Mouse (Mus musculus) skeletal muscle tissue, postnatal 0 days (tissue): ENCODE data around the gene Tbc1d10c. TPM values are rescaled to one million over a fixed set of nuclear protein-coding genes. Genes with fewer than 3 reads are reported as not detected.

Experiments used
- microRNA-seq, 2 experiments: library from miRNA; unstranded; fragments of <30 nt; microRNA quantifications; one replicate each; pipeline ENCODE4; 2016
- polyA plus RNA-seq: library from polyadenylated mRNA; unstranded; fragments of >200 nt; fragmentation: Nextera tagmentation; extraction: Ambion mirVana; gene quantifications from 2 replicates; pipeline ENCODE4 v1.2.1, GENCODE M21; 2015

Gene Tbc1d10c
- 5.1 and 6.7 TPM in 2 replicates for polyA plus RNA-seq

DNA sequence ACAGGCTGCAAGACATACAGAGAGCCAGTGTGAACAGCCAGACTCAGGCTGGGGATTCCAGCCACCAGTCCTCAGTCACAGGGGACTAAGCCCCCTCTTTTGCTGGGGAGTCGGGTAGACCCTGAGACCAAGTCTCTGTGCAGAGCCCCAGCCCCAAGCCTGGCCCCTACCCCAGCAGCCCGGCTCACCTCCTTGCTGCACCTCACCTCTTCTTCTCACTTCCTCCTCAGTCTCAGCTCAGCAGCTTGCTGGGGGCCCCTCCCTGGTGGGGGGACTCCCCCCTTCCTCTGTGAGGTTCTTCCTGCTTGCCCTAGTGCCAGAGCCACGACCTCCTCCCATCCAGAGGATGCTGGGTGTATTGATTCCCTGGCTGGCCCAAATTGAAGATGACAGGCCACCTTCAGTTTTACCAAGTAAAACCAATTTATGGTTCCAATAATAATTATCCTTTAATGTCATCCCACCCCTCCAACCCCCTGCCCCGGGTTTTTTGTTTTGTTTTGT is at the start of gene Tbc1d10c:
Gene Tbc1d10c (minus strand): TSS at position 454 of the 504 bp plus-strand sequence.

DNA sequence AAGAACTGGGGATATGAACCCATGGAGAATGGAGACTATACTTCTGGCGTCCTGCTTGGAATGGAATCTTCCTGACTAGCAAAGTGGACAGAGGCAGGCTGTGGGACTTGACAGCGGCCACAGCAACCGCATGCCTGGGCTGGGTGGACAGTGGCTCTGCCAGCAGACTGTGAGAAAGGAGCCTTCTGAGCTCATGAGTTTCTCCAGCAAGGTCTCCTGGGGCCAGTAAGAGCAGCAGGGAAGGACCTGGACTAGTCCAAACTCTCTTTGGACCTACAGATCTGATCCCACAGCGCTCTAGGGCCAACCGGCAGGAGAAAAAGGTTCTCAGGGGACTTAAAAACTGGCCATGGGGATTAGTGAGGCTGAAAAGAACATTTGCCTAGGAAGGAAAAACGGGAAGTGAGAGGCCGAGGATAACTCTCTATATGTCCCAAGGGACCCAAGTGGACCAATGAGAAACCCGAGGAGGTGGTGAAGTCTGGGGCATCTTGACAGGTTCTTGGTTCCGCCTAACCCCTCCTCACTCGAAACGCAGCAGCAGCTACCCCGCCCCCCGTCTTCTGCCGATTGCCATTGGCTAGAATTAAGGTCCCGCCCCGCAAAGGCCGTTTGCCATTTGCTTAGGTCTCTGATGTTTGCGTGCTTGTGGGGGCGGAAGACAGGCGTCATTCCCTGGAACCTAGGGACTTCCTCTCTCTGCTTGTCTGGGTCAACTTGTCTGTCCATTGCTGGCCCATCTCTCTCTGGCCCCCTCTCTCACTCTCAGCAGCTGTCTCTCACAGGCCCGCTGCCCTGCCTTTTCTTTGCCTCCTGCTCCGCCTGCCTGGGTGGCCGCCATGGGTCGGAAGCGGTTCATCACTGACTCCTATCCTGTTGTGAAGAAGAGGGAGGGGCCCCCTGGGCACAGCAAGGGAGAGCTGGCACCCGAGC is 40.4 kb upstream of the Tbc1d10c start, which contains the start of gene Pold4:
Gene Pold4 (plus strand): TSS at position 647 of the 933 bp plus-strand sequence.

GRCm38 (mm10) chr19:4214071-4214770 is 23.1 kb upstream of the Tbc1d10c start, which contains the start of the genes Clcf1 and AC109138.7:
TSS of gene Clcf1 (plus strand) at chr19:4214238.
TSS of gene AC109138.7 (plus strand) at chr19:4214357.

DNA sequence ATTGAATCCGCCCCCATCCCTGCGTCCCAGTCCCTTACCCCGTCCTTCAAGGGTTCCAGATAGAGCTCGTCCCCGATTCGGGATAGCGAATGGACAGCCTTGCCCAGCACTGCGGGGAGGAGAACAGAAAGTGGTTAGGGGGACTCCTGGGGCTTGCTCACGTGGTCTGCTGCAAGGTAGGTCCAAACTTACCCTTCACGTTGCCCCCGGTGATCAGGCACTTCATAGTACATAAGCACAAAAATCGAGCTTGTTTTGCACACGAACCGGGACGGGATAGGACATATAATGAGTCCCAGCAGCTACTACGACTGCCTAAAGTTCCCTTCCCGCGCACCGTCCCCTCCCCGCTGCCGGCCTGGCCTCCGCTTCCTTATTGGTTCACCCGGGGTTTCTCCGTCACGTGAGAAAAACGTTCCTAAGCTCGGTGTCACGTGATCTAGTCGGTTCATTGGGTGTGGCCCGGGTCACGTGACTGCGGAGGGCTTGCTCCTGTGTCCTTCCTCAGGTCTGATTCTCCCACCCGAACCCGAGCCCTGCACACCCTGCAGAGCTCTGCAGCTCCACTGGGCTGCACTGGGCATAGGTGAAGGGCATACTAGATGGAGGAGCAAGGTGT is 10.3 kb upstream of the Tbc1d10c start, which contains the start of gene Rad9a:
Gene Rad9a (minus strand): TSS at position 372 of the 619 bp plus-strand sequence.

GRCm38 (mm10) chr19:4191528-4192250 is 605 bp upstream of the Tbc1d10c start, which contains the start of gene Ppp1ca:
TSS of gene Ppp1ca (plus strand) at chr19:4192065.

DNA sequence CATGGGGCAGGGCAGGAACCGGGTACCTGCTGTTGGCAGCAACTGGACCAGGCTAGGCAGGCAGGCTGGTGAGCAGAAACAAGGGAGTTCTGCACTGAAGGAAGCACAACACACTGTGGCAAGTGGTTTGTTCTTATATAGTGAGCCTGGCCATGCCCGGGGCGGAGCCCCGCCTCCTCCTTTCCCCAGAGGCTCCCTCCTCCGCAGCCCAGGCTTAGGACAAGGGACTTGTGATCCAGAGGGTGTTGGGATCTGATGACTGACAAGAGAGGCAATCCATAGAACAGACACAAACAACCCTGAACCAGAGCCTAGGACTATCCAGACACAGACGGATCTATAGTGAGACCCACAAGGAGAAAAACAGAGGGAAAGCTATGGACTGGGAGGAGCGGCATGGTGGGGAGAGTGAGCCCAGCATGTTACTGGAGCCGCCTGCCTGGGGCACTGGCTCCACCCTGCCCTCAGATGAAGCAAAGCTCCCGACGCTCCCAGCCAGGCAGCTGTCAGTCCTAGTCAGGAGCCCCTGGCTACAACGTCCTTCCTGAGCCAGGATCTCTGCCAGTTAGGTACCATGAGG is 15.6 kb downstream of the Tbc1d10c start, which contains the start of gene Carns1:
Gene Carns1 (minus strand): TSS at position 112 of the 580 bp plus-strand sequence.

DNA sequence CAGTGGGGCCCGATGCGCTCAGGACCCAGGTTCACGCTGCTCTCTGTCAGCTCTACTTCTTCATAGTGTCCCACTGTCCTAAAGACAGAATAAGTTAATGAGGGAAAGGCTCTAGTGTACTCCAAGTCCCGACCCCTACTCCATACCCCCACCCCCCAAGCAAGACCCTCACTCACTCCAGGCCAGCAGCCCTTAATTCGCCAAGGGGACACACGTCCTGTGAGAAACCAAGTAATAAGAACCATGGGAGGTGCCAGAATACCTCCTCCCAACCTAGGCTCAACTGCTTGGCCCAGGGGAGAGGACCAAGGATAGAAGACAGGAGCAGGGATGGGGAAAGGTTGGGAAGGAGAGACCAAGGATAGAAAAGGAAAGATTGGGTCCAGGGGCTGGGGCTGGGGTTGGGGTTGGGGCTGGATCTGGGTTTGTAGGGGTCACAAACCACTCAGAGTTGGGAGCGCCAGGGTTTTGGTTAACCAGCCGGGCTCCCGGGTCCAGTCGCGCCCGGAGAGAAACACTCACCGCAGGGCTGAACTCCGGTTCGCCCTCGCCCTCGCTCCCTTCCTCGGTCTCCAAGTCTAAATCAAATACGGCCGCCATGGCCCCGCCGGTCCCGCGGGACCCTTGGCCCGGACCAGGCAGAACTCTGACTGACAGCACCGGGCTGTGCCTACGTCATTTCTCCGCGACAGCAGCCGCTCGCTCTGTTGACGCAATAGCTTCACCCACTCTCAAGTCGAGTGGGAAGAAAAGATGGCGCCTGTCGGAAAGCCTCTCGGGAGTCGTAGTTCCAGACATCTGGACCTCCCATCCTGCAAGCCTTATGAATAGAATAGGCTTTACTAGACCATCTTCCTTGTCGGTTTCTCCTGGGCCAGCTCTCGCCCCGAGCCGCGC is 28.2 kb downstream of the Tbc1d10c start, which contains the start of gene Rps6kb2:
Gene Rps6kb2 (minus strand): TSS at position 709 of the 897 bp plus-strand sequence.

DNA sequence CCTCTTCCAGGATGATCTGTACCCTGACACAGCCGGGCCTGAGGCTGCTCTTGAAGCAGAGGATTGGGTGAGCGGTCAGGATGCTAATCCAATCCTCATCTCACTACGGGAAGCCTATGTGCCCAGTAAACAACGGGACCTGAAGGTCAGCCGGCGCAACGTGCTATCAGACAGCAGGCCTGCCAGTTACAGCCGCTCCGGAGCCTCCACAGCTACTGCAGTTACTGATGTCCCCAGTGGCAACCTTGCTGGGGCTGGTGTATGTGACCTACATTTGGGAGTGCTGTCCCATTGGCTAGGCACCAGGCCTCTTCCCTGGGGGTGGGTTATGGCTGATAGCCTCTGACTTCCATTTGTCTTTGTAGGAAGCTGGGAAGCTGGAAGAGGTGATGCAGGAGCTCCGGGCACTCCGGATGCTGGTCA is 37.8 kb downstream of the Tbc1d10c start, which contains the start of gene Ptprcap:
Gene Ptprcap (plus strand): TSS at position 373 of the 423 bp plus-strand sequence.

DNA sequence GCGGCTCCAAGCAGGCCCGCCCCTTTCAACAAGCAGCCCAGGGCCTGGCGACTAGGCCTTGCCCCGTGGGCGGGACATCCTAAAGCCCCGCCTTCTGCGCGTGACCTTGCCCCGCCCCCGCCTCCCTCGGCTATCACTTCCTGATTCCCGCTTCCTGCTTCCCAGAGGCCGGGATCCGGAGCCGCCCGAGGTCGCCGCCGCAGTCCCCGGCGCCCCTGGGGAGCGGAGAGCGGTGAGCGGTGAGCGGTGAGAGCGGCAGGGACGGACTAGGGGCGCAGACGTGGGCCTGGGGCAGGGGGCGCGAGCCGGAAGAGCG is 42.6 kb downstream of the Tbc1d10c start, which contains the start of gene Coro1b:
Gene Coro1b (plus strand): TSS at position 129 of the 316 bp plus-strand sequence.

GRCm38 (mm10) chr19:4143759-4144268 is 47.3 kb downstream of the Tbc1d10c start, which contains the start of gene Cabp4:
TSS of gene Cabp4 (minus strand) at chr19:4144033.

DNA sequence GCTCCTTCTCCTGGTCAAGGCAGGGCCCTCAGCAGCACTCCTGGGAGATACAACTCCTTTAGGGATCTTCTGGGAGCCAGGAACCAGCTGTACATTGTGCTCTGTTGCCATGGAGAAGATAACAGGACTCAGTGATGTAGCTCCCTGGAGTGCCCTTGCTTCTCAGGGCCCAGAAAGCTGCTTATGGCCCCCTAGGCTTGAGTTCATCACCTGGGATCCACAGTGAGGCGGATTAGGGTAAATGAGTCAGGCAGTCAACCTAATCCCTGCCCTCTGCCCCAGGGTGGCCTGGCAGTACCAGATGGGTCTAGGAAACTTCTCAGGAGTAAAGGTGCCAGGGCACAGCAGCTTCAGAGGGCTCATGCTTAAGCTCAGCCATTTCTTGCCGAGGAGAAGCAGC is 51.6 kb downstream of the Tbc1d10c start, which contains the start of gene Gpr152:
Gene Gpr152 (plus strand): TSS at position 342 of the 400 bp plus-strand sequence.

Small RNA genes within 50 kb of the gene (microRNA-seq; reads per million reads assigned to microRNA genes)
- 0 reads per million in 2 experiments for gene Gm26115

Other genes with a start within 250 kb of the Tbc1d10c start
- 0.35 TPM in 1 of 2 replicates, not detected in the other for gene Aldh3b3, start 232.6 kb downstream of the Tbc1d10c start, polyA plus RNA-seq
- gene Aldh3b2, start 219.0 kb downstream of the Tbc1d10c start, polyA plus RNA-seq, result 1.0 and 9.9 TPM in 2 replicates
- 10.8 and 13.3 TPM in 2 replicates for gene Acy3, start 204.7 kb downstream of the Tbc1d10c start, polyA plus RNA-seq
- not detected in 2 replicates for gene Tbx10, start 198.5 kb downstream of the Tbc1d10c start, polyA plus RNA-seq
- 39.5 and 49.5 TPM in 2 replicates for gene Nudt8, start 190.7 kb downstream of the Tbc1d10c start, polyA plus RNA-seq
- 0.94 and 1.1 TPM in 2 replicates for gene Gm49405, start 190.7 kb downstream of the Tbc1d10c start, polyA plus RNA-seq
- gene Doc2g, start 188.0 kb downstream of the Tbc1d10c start, polyA plus RNA-seq, result 1.6 and 2.5 TPM in 2 replicates
- gene Ndufv1, start 178.5 kb downstream of the Tbc1d10c start, polyA plus RNA-seq, result 413 and 450 TPM in 2 replicates
- 271 and 284 TPM in 2 replicates for gene Gstp1, start 153.3 kb downstream of the Tbc1d10c start, polyA plus RNA-seq
- 11.0 and 11.1 TPM in 2 replicates for gene Gstp2, start 145.3 kb downstream of the Tbc1d10c start, polyA plus RNA-seq
- gene Gstp3, start 131.7 kb downstream of the Tbc1d10c start, polyA plus RNA-seq, result 0.21 TPM in 1 of 2 replicates, not detected in the other
- 1.3 and 1.5 TPM in 2 replicates for gene Cabp2, start 109.7 kb downstream of the Tbc1d10c start, polyA plus RNA-seq
- gene Cdk2ap2, start 94.1 kb downstream of the Tbc1d10c start, polyA plus RNA-seq, result 38.7 and 45.9 TPM in 2 replicates
- gene Pitpnm1, start 91.3 kb downstream of the Tbc1d10c start, polyA plus RNA-seq, result 3.8 and 5.2 TPM in 2 replicates
- gene Aip, start 65.4 kb downstream of the Tbc1d10c start, polyA plus RNA-seq, result 56.7 and 57.8 TPM in 2 replicates
- not detected in 2 replicates for gene Gpr152, start 51.5 kb downstream of the Tbc1d10c start, polyA plus RNA-seq
- gene Cabp4, start 47.3 kb downstream of the Tbc1d10c start, polyA plus RNA-seq, result 0.14 and 1.5 TPM in 2 replicates
- 67.6 and 99.9 TPM in 2 replicates for gene Coro1b, start 42.7 kb downstream of the Tbc1d10c start, polyA plus RNA-seq
- 2.1 and 2.3 TPM in 2 replicates for gene Ptprcap, start 37.7 kb downstream of the Tbc1d10c start, polyA plus RNA-seq
- 42.6 and 42.9 TPM in 2 replicates for gene Rps6kb2, start 27.9 kb downstream of the Tbc1d10c start, polyA plus RNA-seq
- gene Carns1, start 15.8 kb downstream of the Tbc1d10c start, polyA plus RNA-seq, result 16.9 and 20.7 TPM in 2 replicates
- gene Ppp1ca, start 781 bp upstream of the Tbc1d10c start, polyA plus RNA-seq, result 660 and 721 TPM in 2 replicates
- 10.2 and 10.8 TPM in 2 replicates for gene Rad9a, start 10.4 kb upstream of the Tbc1d10c start, polyA plus RNA-seq
- 0.51 and 0.85 TPM in 2 replicates for gene Clcf1, start 23.0 kb upstream of the Tbc1d10c start, polyA plus RNA-seq
- not detected in 2 replicates for gene AC109138.7, start 23.1 kb upstream of the Tbc1d10c start, polyA plus RNA-seq
- gene Pold4, start 40.6 kb upstream of the Tbc1d10c start, polyA plus RNA-seq, result 35.0 and 37.0 TPM in 2 replicates
- gene Ssh3, start 77.9 kb upstream of the Tbc1d10c start, polyA plus RNA-seq, result 1.6 and 3.1 TPM in 2 replicates
- 0.84 and 0.95 TPM in 2 replicates for gene Ankrd13d, start 91.9 kb upstream of the Tbc1d10c start, polyA plus RNA-seq
- 6.6 and 7.6 TPM in 2 replicates for gene Grk2, start 114.9 kb upstream of the Tbc1d10c start, polyA plus RNA-seq
- 16.5 and 17.4 TPM in 2 replicates for gene Kdm2a, start 207.0 kb upstream of the Tbc1d10c start, polyA plus RNA-seq
- 7.7 and 8.7 TPM in 2 replicates for gene Rhod, start 248.1 kb upstream of the Tbc1d10c start, polyA plus RNA-seq